Mouse (Mus musculus): ENCODE results near the gene Acbd3. TPM values are rescaled to one million over a fixed set of nuclear protein-coding genes. Genes with fewer than 3 reads are reported as not detected.

Acbd3 gene
- polyA plus RNA-seq (2015; fragmentation: Nextera tagmentation; extraction: Ambion mirVana), result 23.7 and 23.9 TPM in 2 replicates

DNA sequence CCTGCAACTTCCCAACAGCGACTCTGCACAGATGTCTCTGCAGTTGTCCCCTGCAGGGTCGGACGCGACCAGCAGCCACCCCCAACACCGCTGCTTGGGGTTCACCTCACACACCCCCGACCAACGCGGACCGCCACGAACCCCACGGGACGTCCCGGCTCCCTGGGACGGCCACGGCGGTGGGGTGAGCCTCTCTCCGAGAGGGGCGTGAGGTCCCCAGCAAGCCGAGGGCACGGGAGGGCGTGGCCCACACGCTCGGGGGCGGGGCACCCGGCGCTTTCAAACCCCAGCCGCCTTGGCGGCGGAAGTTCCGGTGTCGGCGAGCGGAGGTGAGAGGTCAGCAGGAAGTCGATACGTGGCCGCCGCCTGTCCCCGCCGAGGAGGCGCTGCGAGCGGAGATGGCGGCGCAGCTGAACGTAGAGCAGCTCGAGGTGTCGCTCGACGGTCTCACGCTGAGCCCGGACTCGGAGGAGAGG is at the start of gene Acbd3:
Gene Acbd3, plus strand, starts transcription at position 340 of the 476 bp plus-strand sequence.
- ATAC-seq (ENCODE audit: insufficient read depth, low FRiP score, low read depth), result peak; percentile 95
- Histone ChIP-seq H3K27ac (peak within 1 kb of the TSS; percentile 92), H3K4me1 (peaks cover 23% of the 10 kb centered on the region), H3K9ac (peak within 1 kb of the TSS; percentile 98), H3K4me3 (replicated peaks) (peak within 1 kb of the TSS; percentile 100), H3K36me3 (no peaks in the 10 kb centered on the region), H3K4me2 (peak within 1 kb of the TSS; percentile 70), H3K9me3 (no peaks in the 10 kb centered on the region), H3K27me3 (replicated peaks) (no peaks in the 10 kb centered on the region)
- WGBS, result under 1% methylated on average over 52 of the region's 52 CpGs

DNA sequence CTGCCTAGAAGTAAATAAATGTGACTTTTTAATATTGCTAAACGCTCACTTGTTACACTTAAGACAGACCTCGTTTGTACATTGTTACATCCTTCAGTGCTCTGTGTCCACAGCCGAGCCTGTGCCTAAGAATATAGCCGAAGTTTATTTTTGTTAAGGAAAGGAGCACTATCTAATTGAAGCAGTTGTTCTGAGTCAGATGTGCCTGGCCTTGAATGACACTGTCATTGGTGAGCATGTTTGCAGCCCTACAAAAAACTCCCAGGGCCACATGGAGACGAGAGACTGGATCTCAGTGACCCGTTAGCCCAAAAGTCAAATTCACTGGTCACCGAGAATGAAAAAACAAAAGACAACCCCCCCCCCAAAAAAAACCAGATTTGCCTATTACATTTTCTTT is 34.6 kb upstream of the Acbd3 start:
- no peak overlapping the region for H3K4me3 ChIP-seq (replicated peaks)
- ATAC-seq (ENCODE audit: insufficient read depth, low FRiP score, low read depth), result no peak
- H3K9me3 ChIP-seq, result no peaks in the 10 kb centered on the region
- H3K4me2 ChIP-seq, result no peak overlapping the region
- 0 out of 2 replicates have a peak, but pooled peaks cover 10% of the 10 kb centered on the region for H3K36me3 ChIP-seq
- H3K27ac ChIP-seq, result no peak overlapping the region
- WGBS, result 88% methylated on average over 7 of the region's 7 CpGs
- 0 out of 2 replicates have a peak, but pooled peaks cover under 1% of the 10 kb centered on the region for H3K4me1 ChIP-seq
- H3K27me3 ChIP-seq (replicated peaks), result peaks cover 10% of the 10 kb centered on the region
- no peak overlapping the region for H3K9ac ChIP-seq

DNA sequence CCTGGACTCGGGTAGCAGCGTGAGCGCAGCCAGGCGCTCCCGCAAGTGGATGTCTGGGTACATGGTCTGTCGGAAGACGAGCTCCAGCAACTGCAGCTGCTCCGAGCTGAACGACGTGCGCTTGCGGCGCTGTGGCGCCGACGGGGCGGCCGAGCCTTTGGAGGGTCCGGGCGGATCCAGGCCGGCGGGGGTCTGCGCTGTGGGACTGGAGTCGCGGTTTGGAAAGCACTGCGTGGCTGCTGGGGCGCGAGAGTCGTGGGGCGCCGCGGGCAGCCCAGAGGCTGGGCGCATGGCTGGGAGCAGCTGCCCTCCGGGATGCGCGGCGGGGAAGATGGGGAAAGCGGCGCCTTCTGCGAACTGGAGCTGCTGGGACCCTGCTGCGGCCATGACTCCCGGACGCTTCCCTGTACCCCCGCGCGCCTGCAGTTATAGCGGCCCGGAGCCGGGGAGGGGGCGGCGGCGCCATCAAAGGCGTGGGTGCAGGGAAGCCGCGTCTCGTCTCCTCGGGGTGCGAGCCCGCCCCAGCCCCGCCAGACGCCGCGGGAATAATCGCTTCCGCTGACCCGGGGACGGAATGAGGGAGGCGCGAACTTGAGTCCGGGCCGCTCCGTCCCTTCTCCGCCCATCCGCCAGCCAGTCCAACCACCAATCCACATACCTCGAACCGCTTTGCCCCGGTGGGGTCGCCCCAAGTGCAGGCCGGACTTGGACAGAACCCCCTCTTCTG is 29.1 kb upstream of the Acbd3 start, which contains the start of gene Mixl1:
Gene Mixl1, minus strand, starts transcription at position 409 of the 727 bp plus-strand sequence.
- 2% methylated on average over 60 of the region's 79 CpGs for WGBS
- Histone ChIP-seq H3K27ac (no peak within 1 kb of the TSS), H3K36me3 (no peaks in the 10 kb centered on the region), H3K27me3 (replicated peaks) (peaks cover 34% of the 10 kb centered on the region), H3K9ac (no peak within 1 kb of the TSS), H3K4me1 (peaks cover 11% of the 10 kb centered on the region), H3K4me3 (replicated peaks) (peak within 1 kb of the TSS; percentile 47), H3K9me3 (no peaks in the 10 kb centered on the region), H3K4me2 (peak within 1 kb of the TSS; percentile 87)
- no peak for ATAC-seq (ENCODE audit: insufficient read depth, low FRiP score, low read depth)

DNA sequence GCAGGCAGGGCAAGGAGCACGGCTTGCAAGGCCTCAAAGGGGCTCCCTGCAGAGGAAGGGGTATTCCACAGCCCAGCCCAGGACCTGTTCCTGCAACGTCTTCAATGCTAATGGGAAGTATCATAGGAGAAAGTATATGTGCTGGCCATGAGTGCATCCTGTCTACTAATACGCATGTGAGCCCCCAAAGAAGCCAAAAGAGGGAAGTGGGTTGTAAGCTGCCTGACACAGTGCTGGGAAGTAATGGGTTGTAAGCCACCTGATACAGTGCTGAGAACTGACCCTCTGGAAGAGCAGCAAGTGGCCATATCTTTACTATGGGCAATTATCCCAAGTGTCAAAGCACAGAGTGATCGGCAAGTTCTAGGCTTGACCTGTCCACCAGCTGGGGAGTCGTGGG is 27.8 kb upstream of the Acbd3 start:
- no peak for ATAC-seq (ENCODE audit: insufficient read depth, low FRiP score, low read depth)
- H3K27ac ChIP-seq, result no peak overlapping the region
- peaks cover 34% of the 10 kb centered on the region for H3K27me3 ChIP-seq (replicated peaks)
- H3K4me3 ChIP-seq (replicated peaks), result no peak overlapping the region
- WGBS, result 59% methylated on average over 5 of the region's 5 CpGs
- H3K4me1 ChIP-seq, result peaks cover 11% of the 10 kb centered on the region
- no peak overlapping the region for H3K4me2 ChIP-seq
- no peaks in the 10 kb centered on the region for H3K36me3 ChIP-seq
- H3K9me3 ChIP-seq, result no peaks in the 10 kb centered on the region
- no peak overlapping the region for H3K9ac ChIP-seq

DNA sequence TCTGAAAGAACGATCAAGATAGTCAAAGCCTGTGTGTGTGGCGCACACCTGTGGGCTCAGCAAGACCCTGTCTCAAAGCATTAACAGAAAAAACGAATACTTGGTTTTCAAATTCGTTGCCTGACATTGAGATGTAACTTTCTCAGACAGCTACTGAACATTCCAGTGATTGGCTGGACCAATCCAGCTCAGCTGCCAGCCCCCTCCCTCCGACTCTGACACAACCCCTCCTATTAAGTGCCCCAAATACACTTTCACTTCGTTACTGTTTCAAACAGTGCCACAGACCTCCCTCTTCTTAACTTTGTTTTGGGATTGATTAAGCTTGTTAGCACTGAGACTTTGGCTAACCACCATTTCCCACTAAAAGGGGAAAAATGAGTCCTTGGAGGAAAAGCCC is 22.4 kb upstream of the Acbd3 start:
- no peak overlapping the region for H3K4me2 ChIP-seq
- no peak overlapping the region for H3K27ac ChIP-seq
- no peak overlapping the region for H3K9ac ChIP-seq
- WGBS, result 40% methylated on average over 6 of the region's 6 CpGs
- H3K36me3 ChIP-seq, result no peaks in the 10 kb centered on the region
- no peak overlapping the region for H3K4me3 ChIP-seq (replicated peaks)
- no peaks in the 10 kb centered on the region for H3K4me1 ChIP-seq
- no peak for ATAC-seq (ENCODE audit: insufficient read depth, low FRiP score, low read depth)
- no peaks in the 10 kb centered on the region for H3K9me3 ChIP-seq
- 0 out of 2 replicates have a peak, but pooled peaks cover 4% of the 10 kb centered on the region for H3K27me3 ChIP-seq (replicated peaks)

DNA sequence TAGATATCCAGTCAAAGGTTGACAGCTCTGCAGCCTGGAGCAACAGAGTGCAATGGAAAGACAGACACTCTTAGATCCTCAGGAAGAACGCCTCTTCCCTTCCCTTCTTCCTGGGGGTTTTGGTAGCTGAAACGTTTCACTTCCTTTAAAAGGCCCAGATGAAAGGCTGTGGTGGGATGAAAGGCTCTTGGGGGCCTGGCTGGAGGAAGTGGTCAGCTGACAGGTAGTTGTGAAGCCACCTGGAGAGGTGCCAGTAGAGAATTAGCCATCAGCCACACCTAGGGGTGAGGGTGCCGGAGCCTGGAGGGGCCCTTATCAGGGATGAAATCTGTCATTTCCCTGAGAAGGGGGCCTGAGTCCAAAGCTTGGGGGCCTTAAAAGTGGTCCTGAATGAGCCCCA is 18.5 kb upstream of the Acbd3 start:
- 37% methylated on average over 3 of the region's 3 CpGs for WGBS
- H3K9me3 ChIP-seq, result no peaks in the 10 kb centered on the region
- no peaks in the 10 kb centered on the region for H3K36me3 ChIP-seq
- H3K4me2 ChIP-seq, result no peak overlapping the region
- H3K4me3 ChIP-seq (replicated peaks), result no peak overlapping the region
- no peaks in the 10 kb centered on the region for H3K27me3 ChIP-seq (replicated peaks)
- H3K27ac ChIP-seq, result no peak overlapping the region
- no peaks in the 10 kb centered on the region for H3K4me1 ChIP-seq
- ATAC-seq (ENCODE audit: insufficient read depth, low FRiP score, low read depth), result no peak
- H3K9ac ChIP-seq, result no peak overlapping the region

DNA sequence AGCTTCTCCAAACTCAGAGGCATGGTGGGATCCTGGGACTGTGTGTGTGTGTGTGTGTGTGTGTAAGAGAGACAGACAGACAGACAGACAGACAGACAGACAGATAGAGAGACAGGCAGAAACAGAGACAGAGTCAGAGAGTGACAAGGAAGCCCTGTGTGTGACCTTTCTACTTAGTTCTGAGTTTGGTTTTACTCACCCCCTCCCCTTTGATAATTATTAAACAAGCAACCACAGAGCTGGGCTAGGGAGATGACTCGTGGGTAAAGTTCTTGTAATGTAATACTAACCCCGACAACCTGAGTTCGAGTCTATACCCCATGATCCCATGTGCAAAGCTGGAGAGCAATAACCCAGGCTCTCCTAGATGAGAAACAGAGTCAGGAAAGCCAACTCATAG is 18.0 kb upstream of the Acbd3 start:
- 56% methylated on average over 3 of the region's 3 CpGs for WGBS
- no peak for ATAC-seq (ENCODE audit: insufficient read depth, low FRiP score, low read depth)
- H3K36me3 ChIP-seq, result no peaks in the 10 kb centered on the region
- no peak overlapping the region for H3K4me2 ChIP-seq
- no peak overlapping the region for H3K4me3 ChIP-seq (replicated peaks)
- H3K27ac ChIP-seq, result no peak overlapping the region
- H3K27me3 ChIP-seq (replicated peaks), result no peaks in the 10 kb centered on the region
- no peaks in the 10 kb centered on the region for H3K9me3 ChIP-seq
- no peaks in the 10 kb centered on the region for H3K4me1 ChIP-seq
- H3K9ac ChIP-seq, result no peak overlapping the region

DNA sequence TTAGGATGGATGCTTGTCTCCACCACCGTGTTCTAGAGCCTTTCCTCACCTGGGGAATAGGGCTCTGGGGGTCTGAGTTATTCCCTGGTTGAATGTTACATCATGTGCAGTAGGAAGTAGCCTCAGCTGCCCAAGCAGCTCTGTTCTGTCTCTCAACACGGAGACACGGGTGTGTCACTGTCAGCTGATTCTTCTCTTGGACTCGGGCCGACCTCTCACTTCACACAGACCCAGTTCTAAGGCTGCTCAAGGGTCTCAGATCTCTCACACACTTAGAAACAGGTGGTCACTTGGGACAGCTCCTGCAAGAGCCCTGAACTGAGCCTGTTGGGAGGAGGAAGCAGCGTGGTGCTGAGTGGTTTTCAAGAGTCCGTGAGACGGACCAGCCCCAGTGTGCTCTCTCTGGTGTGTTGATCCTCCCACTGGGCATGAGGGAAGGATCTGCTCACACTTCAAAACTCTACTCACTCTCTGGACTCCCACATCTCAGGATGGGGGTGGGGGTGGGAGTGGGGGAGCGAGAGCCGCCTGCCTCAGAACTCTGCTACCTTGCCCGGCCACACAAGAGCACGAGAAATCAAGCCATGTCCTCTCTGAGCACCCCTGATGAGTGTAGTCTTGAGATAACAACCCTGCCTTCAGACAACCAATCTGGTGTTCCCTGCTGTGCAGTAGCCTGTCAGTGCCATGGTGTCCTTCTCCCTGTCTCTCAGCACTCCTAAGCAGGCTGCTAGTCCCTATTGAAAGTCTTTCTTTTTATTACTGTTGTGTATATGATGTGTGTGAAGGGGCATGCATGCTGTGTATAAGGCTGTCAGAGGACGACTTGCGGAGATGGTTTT is 16.7 kb upstream of the Acbd3 start:
- Histone ChIP-seq H3K4me1 (no peaks in the 10 kb centered on the region), H3K4me2 (no peak overlapping the region), H3K4me3 (replicated peaks) (no peak overlapping the region), H3K9ac (no peak overlapping the region), H3K36me3 (no peaks in the 10 kb centered on the region), H3K9me3 (no peaks in the 10 kb centered on the region), H3K27me3 (replicated peaks) (no peaks in the 10 kb centered on the region), H3K27ac (no peak overlapping the region)
- ATAC-seq (ENCODE audit: insufficient read depth, low FRiP score, low read depth), result no peak
- WGBS, result 56% methylated on average over 14 of the region's 14 CpGs

DNA sequence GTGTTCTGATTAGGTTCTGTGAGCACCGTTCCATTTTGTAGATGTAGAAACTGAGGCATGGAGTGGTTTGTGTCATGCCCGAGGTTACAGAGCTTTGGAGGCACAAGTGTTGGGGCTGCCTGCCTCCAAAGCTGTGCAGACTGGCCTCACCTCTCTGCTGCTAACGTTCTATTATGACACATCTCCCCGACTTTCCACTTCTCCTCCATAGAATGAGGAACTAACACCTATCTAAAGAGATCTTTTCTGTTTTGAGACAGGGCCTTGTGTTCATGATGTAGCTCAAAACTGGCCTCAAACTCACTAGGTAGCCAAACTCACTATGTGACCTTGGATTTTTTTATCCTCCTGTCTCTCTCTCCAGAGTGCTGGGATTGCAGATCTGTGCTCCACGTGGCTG is 7.1 kb upstream of the Acbd3 start:
- 76% methylated on average over 5 of the region's 5 CpGs for WGBS
- Histone ChIP-seq H3K27ac (no peak overlapping the region), H3K4me2 (no peak overlapping the region), H3K9me3 (no peaks in the 10 kb centered on the region), H3K9ac (no peak overlapping the region), H3K27me3 (replicated peaks) (no peaks in the 10 kb centered on the region), H3K4me1 (no peaks in the 10 kb centered on the region; the same call in 1 of the 2 replicates), H3K4me3 (replicated peaks) (no peak overlapping the region), H3K36me3 (no peaks in the 10 kb centered on the region)
- no peak for ATAC-seq (ENCODE audit: insufficient read depth, low FRiP score, low read depth)

DNA sequence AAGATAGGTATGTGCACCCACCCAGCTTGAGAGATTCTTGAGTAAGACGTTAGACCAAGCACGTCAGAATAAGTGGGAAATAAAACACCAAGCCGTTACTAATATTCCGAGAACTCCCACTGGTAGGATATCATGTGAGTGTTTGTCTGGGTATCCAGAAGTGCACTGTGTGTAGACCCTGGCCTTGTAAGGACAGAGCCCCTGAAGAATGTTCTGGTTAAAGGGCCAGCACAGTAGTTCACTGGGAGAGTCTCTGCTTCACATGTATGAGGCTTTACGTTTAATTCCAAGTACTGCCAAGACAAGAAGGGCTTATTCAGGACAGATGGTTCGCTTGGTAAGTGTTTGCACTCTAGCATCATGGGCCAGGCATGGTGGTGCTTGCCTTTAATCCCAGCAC is 6.4 kb upstream of the Acbd3 start:
- ATAC-seq (ENCODE audit: insufficient read depth, low FRiP score, low read depth), result no peak
- H3K9me3 ChIP-seq, result no peaks in the 10 kb centered on the region
- H3K4me3 ChIP-seq (replicated peaks), result no peak overlapping the region
- H3K36me3 ChIP-seq, result no peaks in the 10 kb centered on the region
- no peak overlapping the region for H3K4me2 ChIP-seq
- H3K27ac ChIP-seq, result no peak overlapping the region
- no peaks in the 10 kb centered on the region for H3K27me3 ChIP-seq (replicated peaks)
- no peak overlapping the region for H3K9ac ChIP-seq
- no peaks in the 10 kb centered on the region; the same call in 1 of the 2 replicates for H3K4me1 ChIP-seq
- 77% methylated on average over 6 of the region's 6 CpGs for WGBS

DNA sequence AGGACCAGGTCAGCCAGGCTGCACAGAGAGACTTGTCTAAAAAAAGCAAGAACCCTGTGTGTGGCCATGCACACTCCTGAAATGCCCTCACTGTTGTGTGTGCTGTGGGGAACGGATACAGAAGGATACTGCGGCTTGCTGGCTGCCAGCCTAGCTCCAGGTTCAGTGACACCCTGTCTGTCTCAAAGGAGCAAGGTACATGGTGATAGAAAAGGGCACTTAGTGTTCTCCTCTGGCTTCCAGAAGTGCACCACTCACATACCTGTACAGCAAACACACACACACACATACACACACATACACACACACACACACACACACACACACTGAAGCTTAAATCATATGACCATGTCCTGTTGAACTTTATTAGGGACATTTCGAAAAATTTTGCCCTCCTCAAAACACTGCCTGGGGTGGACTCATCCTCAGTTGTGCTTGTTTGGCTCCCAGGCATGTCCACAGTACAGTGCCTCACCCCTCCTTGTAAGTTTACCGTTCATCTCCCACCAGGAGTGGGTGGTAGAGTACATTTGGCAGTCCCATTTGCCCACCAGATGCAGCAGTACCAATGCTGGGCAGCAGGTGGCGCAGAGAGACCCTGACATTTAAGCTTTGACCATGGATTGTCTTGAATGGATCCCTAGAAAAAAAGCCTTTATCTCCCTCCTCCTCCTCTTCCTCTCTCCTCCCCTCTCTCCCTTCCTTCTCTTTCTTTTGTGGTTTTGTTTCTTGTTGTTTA is 5.7 kb upstream of the Acbd3 start:
- 47% methylated on average over 5 of the region's 5 CpGs for WGBS
- Histone ChIP-seq H3K4me1 (0 out of 2 replicates have a peak, but pooled peaks cover 2% of the 10 kb centered on the region), H3K9ac (no peak overlapping the region), H3K36me3 (no peaks in the 10 kb centered on the region), H3K4me3 (replicated peaks) (no peak overlapping the region), H3K4me2 (no peak overlapping the region), H3K27ac (no peak overlapping the region), H3K9me3 (no peaks in the 10 kb centered on the region), H3K27me3 (replicated peaks) (no peaks in the 10 kb centered on the region)
- ATAC-seq (ENCODE audit: insufficient read depth, low FRiP score, low read depth), result 0 out of 2 replicates have a peak, but pooled peaks have one; percentile 53
